Mouse (Mus musculus): ENCODE results near the gene Slc45a2.

GRCm38 (mm10) chr15:11026801-11027561 is 26.5 kb downstream of the Slc45a2 start:
- TF ChIP-seq POLR2A (IDR thresholded peaks at IDR 0.05; ENCODE audit: insufficient read length, low read depth) (no peak), USF1 (IDR thresholded peaks at IDR 0.05; ENCODE audit: low read depth) (no peak), REST (IDR thresholded peaks at IDR 0.05; ENCODE audit: insufficient read depth, insufficient read length) (no peak), SRF (IDR thresholded peaks at IDR 0.05; ENCODE audit: control insufficient read depth, insufficient read length, low read depth) (no peak), TCF12 (IDR thresholded peaks at IDR 0.05; ENCODE audit: insufficient read depth, poor library complexity, severe bottlenecking) (no peak), MYOG (IDR thresholded peaks at IDR 0.05; ENCODE audit: control insufficient read depth in 1 of 3, insufficient read depth in 1 of 3, insufficient read length in 2 of 3, low read depth in 2 of 3) (no peak), CEBPB (IDR thresholded peaks at IDR 0.05; ENCODE audit: insufficient read depth, poor library complexity, severe bottlenecking) (no peak), E2F4 (IDR thresholded peaks at IDR 0.05; ENCODE audit: insufficient read depth) (no peak), POLR2AphosphoS2 (IDR thresholded peaks at IDR 0.05; ENCODE audit: insufficient read length, low read depth) (no peak), MAX (IDR thresholded peaks at IDR 0.05; ENCODE audit: low read depth) (no peak), TCF3 (IDR thresholded peaks at IDR 0.05; ENCODE audit: insufficient read length, low read depth) (no peak), MYOD1 (IDR thresholded peaks at IDR 0.05; ENCODE audit: control insufficient read depth in 1 of 3, insufficient read length in 2 of 3, low read depth in 2 of 3) (no peak)

All from myocyte (in vitro differentiated cells).